Mouse (Mus musculus): Measurements from ENCODE around the gene Spcs2. TPM values are rescaled to one million over a fixed set of nuclear protein-coding genes. Genes with fewer than 3 reads are reported as not detected.

The Spcs2 gene
- polyA plus RNA-seq, 1 experiment = 5.9 TPM

GRCm38 (mm10) chr7:99834314-99834853 is 28.9 kb downstream of the Spcs2 start:
- Histone ChIP-seq H3K9me3 (ENCODE audit: control insufficient read depth, low read length) (no peaks in the 10 kb centered on the region), H3K36me3 (ENCODE audit: control insufficient read depth) (peaks cover 38% of the 10 kb centered on the region), H3K4me3 (replicated peaks) (no peak overlapping the region), H3K4me1 (ENCODE audit: control insufficient read depth) (peaks cover 12% of the 10 kb centered on the region), H3K27me3 (ENCODE audit: control insufficient read depth) (no peaks in the 10 kb centered on the region)
- TF ChIP-seq TAL1 (IDR thresholded peaks at IDR 0.05; ENCODE audit: low read length) (no peak), GATA1 (IDR thresholded peaks at IDR 0.05; ENCODE audit: low read length) (no peak)

GRCm38 (mm10) chr7:99833846-99834222 is 29.4 kb downstream of the Spcs2 start:
- no peaks in the 10 kb centered on the region for H3K9me3 ChIP-seq (ENCODE audit: control insufficient read depth, low read length)
- peaks cover 32% of the 10 kb centered on the region for H3K36me3 ChIP-seq (ENCODE audit: control insufficient read depth)
- peaks cover 12% of the 10 kb centered on the region for H3K4me1 ChIP-seq (ENCODE audit: control insufficient read depth)
- no peak for TF ChIP-seq GATA1 (IDR thresholded peaks at IDR 0.05; ENCODE audit: low read length)
- no peak for TF ChIP-seq TAL1 (IDR thresholded peaks at IDR 0.05; ENCODE audit: low read length)
- H3K4me3 ChIP-seq (replicated peaks) = no peak overlapping the region
- no peaks in the 10 kb centered on the region for H3K27me3 ChIP-seq (ENCODE audit: control insufficient read depth)

- peaks cover 14% of the 10 kb centered on the region for H3K4me1 ChIP-seq (ENCODE audit: control insufficient read depth)
- H3K9me3 ChIP-seq (ENCODE audit: control insufficient read depth, low read length) = no peaks in the 10 kb centered on the region
- no peaks in the 10 kb centered on the region for H3K27me3 ChIP-seq (ENCODE audit: control insufficient read depth)
- H3K4me3 ChIP-seq (replicated peaks) = no peak overlapping the region
- TF ChIP-seq GATA1 (IDR thresholded peaks at IDR 0.05; ENCODE audit: low read length) = no peak
- TF ChIP-seq TAL1 (IDR thresholded peaks at IDR 0.05; ENCODE audit: low read length) = no peak
- H3K36me3 ChIP-seq (ENCODE audit: control insufficient read depth) = peaks cover 27% of the 10 kb centered on the region
Measured at GRCm38 (mm10) chr7:99833115-99833845, 30.0 kb downstream of the Spcs2 start.

GRCm38 (mm10) chr7:99828083-99828570 is 35.1 kb downstream of the Spcs2 start, which contains the start of gene Neu3:
Neu3 (minus strand) TSS chr7:99828417.
- H3K9me3 ChIP-seq (ENCODE audit: control insufficient read depth, low read length) = no peaks in the 10 kb centered on the region
- H3K4me3 ChIP-seq (replicated peaks) = peak within 1 kb of the TSS; percentile 68
- peaks cover 32% of the 10 kb centered on the region for H3K36me3 ChIP-seq (ENCODE audit: control insufficient read depth)
- H3K27me3 ChIP-seq (ENCODE audit: control insufficient read depth) = no peaks in the 10 kb centered on the region
- H3K4me1 ChIP-seq (ENCODE audit: control insufficient read depth) = peaks cover 55% of the 10 kb centered on the region
- TF ChIP-seq GATA1 (IDR thresholded peaks at IDR 0.05; ENCODE audit: low read length) (no peak), TAL1 (IDR thresholded peaks at IDR 0.05; ENCODE audit: low read length) (no peak)

GRCm38 (mm10) chr7:99826096-99826495 is 37.2 kb downstream of the Spcs2 start:
- TF ChIP-seq GATA1 (IDR thresholded peaks at IDR 0.05; ENCODE audit: low read length) (no peak), TAL1 (IDR thresholded peaks at IDR 0.05; ENCODE audit: low read length) (no peak)
- Histone ChIP-seq H3K4me3 (replicated peaks) (peak overlapping the region; percentile 68), H3K4me1 (ENCODE audit: control insufficient read depth) (peaks cover 69% of the 10 kb centered on the region), H3K9me3 (ENCODE audit: control insufficient read depth, low read length) (no peaks in the 10 kb centered on the region), H3K36me3 (ENCODE audit: control insufficient read depth) (peaks cover 50% of the 10 kb centered on the region), H3K27me3 (ENCODE audit: control insufficient read depth) (no peaks in the 10 kb centered on the region)

- Histone ChIP-seq H3K4me3 (replicated peaks) (peak overlapping the region; percentile 68), H3K9me3 (ENCODE audit: control insufficient read depth, low read length) (no peaks in the 10 kb centered on the region), H3K27me3 (ENCODE audit: control insufficient read depth) (no peaks in the 10 kb centered on the region), H3K4me1 (ENCODE audit: control insufficient read depth) (peaks cover 69% of the 10 kb centered on the region), H3K36me3 (ENCODE audit: control insufficient read depth) (peaks cover 50% of the 10 kb centered on the region)
- TF ChIP-seq TAL1 (IDR thresholded peaks at IDR 0.05; ENCODE audit: low read length) (no peak), GATA1 (IDR thresholded peaks at IDR 0.05; ENCODE audit: low read length) (no peak)
Measured at GRCm38 (mm10) chr7:99825511-99825910, 37.8 kb downstream of the Spcs2 start.

- Histone ChIP-seq H3K36me3 (ENCODE audit: control insufficient read depth) (peaks cover 50% of the 10 kb centered on the region), H3K4me1 (ENCODE audit: control insufficient read depth) (peaks cover 69% of the 10 kb centered on the region), H3K4me3 (replicated peaks) (peak overlapping the region; percentile 68), H3K9me3 (ENCODE audit: control insufficient read depth, low read length) (no peaks in the 10 kb centered on the region), H3K27me3 (ENCODE audit: control insufficient read depth) (no peaks in the 10 kb centered on the region)
- TF ChIP-seq GATA1 (IDR thresholded peaks at IDR 0.05; ENCODE audit: low read length) = peak; percentile 55
- no peak; the same call in 2 of the 3 replicates for TF ChIP-seq TAL1 (IDR thresholded peaks at IDR 0.05; ENCODE audit: low read length)
Measured at GRCm38 (mm10) chr7:99824649-99825483, 38.4 kb downstream of the Spcs2 start.

GRCm38 (mm10) chr7:99823045-99823663 is 40.1 kb downstream of the Spcs2 start:
- peak overlapping the region; percentile 38 for H3K4me3 ChIP-seq (replicated peaks)
- peaks cover 65% of the 10 kb centered on the region for H3K4me1 ChIP-seq (ENCODE audit: control insufficient read depth)

More at GRCm38 (mm10) chr7:99823045-99823663, 40.1 kb downstream of the Spcs2 start:
- Histone ChIP-seq H3K36me3 (ENCODE audit: control insufficient read depth) (peaks cover 63% of the 10 kb centered on the region), H3K27me3 (ENCODE audit: control insufficient read depth) (no peaks in the 10 kb centered on the region), H3K9me3 (ENCODE audit: control insufficient read depth, low read length) (no peaks in the 10 kb centered on the region)
- no peak for TF ChIP-seq TAL1 (IDR thresholded peaks at IDR 0.05; ENCODE audit: low read length)
- no peak for TF ChIP-seq GATA1 (IDR thresholded peaks at IDR 0.05; ENCODE audit: low read length)
